Mouse (Mus musculus) C2C12 (cell line): Measurements from ENCODE around the gene Foxn3. TPM values are rescaled to one million over a fixed set of nuclear protein-coding genes. Genes with fewer than 3 reads are reported as not detected.
A peak's percentile ranks its signal among the peaks of the same experiment; 100 is the strongest.

ENCODE experiments used
- H3K27me3 ChIP-seq: one replicate; pipeline ENCODE4 v1.6.1; 2011; ENCODE audit not compliant: control insufficient read depth, insufficient read depth, insufficient read length
- H3K36me3 ChIP-seq: one replicate; pipeline ENCODE4 v1.6.1; 2011; ENCODE audit not compliant: control insufficient read depth, insufficient read depth
- H3K4me3 ChIP-seq: one replicate; pipeline ENCODE4 v1.5.1; 2011; ENCODE audit warnings: mild to moderate bottlenecking, control low read depth; ENCODE audit not compliant: poor library complexity, insufficient read depth, severe bottlenecking
- H3K79me2 ChIP-seq: one replicate; pipeline ENCODE4 v1.6.1; 2011; ENCODE audit not compliant: control insufficient read depth, insufficient read depth
- H3K79me3 ChIP-seq: one replicate; pipeline ENCODE4 v1.6.1; 2011; ENCODE audit warnings: low read depth, control low read depth
- H3ac ChIP-seq: one replicate; pipeline ENCODE3; 2011; ENCODE audit warnings: low read depth; ENCODE audit not compliant: control insufficient read depth, insufficient read length
- CEBPB ChIP-seq: IDR thresholded peaks from one replicate; pipeline ENCODE4 v1.6.1; 2011; ENCODE audit warnings: low read depth, mild to moderate bottlenecking, control low read depth, moderate library complexity
- CTCF ChIP-seq: IDR thresholded peaks from one replicate; pipeline ENCODE4 v1.5.1; 2011; ENCODE audit not compliant: control insufficient read depth, insufficient read depth, insufficient read length
- FOSL1 ChIP-seq: IDR thresholded peaks from one replicate; pipeline ENCODE4 v1.8.0; 2011; ENCODE audit warnings: mild to moderate bottlenecking, low read length; ENCODE audit not compliant: poor library complexity, insufficient read depth, severe bottlenecking
- MAX ChIP-seq: IDR thresholded peaks from one replicate; pipeline ENCODE4 v1.6.1; 2011; ENCODE audit warnings: mild to moderate bottlenecking, control low read depth
- MYOD1 ChIP-seq: IDR thresholded peaks from one replicate; pipeline ENCODE4 v1.6.1; 2011; ENCODE audit warnings: low read depth; ENCODE audit not compliant: control insufficient read depth, insufficient read length
- MYOG ChIP-seq: IDR thresholded peaks from one replicate; pipeline ENCODE4 v1.6.1; 2011; ENCODE audit not compliant: control insufficient read depth, insufficient read length; ENCODE audit errors: extremely low read depth
- USF1 ChIP-seq: IDR thresholded peaks from one replicate; pipeline ENCODE4 v1.6.1; 2011; ENCODE audit warnings: low read depth, mild to moderate bottlenecking, control low read depth, moderate library complexity
- polyA plus RNA-seq: library from polyadenylated mRNA; unstranded; fragments of >200 nt; fragmentation: generic; extraction: Trizol; gene quantifications from one replicate; pipeline ENCODE4 v1.2.1, GENCODE M21; 2012; ENCODE audit warnings: missing spikeins

Foxn3 gene
- polyA plus RNA-seq, 1 experiment: 4.2 TPM

GRCm38 (mm10) chr12:99473406-99474133 is 89.8 kb downstream of the Foxn3 start:
- TF ChIP-seq MAX (no peak), CTCF (no peak), MYOD1 (no peak), MYOG (no peak), USF1 (no peak), FOSL1 (no peak), CEBPB (no peak)
- H3K36me3 ChIP-seq: no peaks in the 10 kb centered on the region
- H3K79me2 ChIP-seq: no peaks in the 10 kb centered on the region
- H3ac ChIP-seq: no peak overlapping the region
- no peaks in the 10 kb centered on the region for H3K27me3 ChIP-seq
- no peaks in the 10 kb centered on the region for H3K79me3 ChIP-seq
- H3K4me3 ChIP-seq: no peak overlapping the region

- TF ChIP-seq FOSL1: no peak
- TF ChIP-seq USF1: no peak
- no peak for TF ChIP-seq CEBPB
- TF ChIP-seq MAX: no peak
- TF ChIP-seq MYOG: no peak
- no peak for TF ChIP-seq CTCF
- TF ChIP-seq MYOD1: no peak
- no peak overlapping the region for H3K4me3 ChIP-seq
Measured at GRCm38 (mm10) chr12:99471431-99471830, 92.0 kb downstream of the Foxn3 start.

GRCm38 (mm10) chr12:99467884-99468311 is 95.5 kb downstream of the Foxn3 start:
- TF ChIP-seq FOSL1: no peak
- TF ChIP-seq MYOG: no peak
- no peak for TF ChIP-seq CEBPB
- no peak for TF ChIP-seq USF1
- TF ChIP-seq CTCF: no peak
- no peak for TF ChIP-seq MAX
- no peak for TF ChIP-seq MYOD1
- Histone ChIP-seq H3K27me3 (no peaks in the 10 kb centered on the region), H3K79me2 (no peaks in the 10 kb centered on the region), H3K4me3 (no peak overlapping the region), H3ac (peak overlapping the region; percentile 8), H3K36me3 (no peaks in the 10 kb centered on the region), H3K79me3 (no peaks in the 10 kb centered on the region)

More at GRCm38 (mm10) chr12:99471431-99471830, 92.0 kb downstream of the Foxn3 start:
- Histone ChIP-seq H3ac (no peak overlapping the region), H3K27me3 (no peaks in the 10 kb centered on the region), H3K79me2 (no peaks in the 10 kb centered on the region), H3K79me3 (no peaks in the 10 kb centered on the region), H3K36me3 (no peaks in the 10 kb centered on the region)

- Histone ChIP-seq H3K79me3 (no peaks in the 10 kb centered on the region), H3K4me3 (no peak overlapping the region), H3K36me3 (no peaks in the 10 kb centered on the region)
Measured at GRCm38 (mm10) chr12:99467256-99467883, 96.0 kb downstream of the Foxn3 start.

GRCm38 (mm10) chr12:99466426-99466825 is 97.0 kb downstream of the Foxn3 start:
- no peaks in the 10 kb centered on the region for H3K79me2 ChIP-seq
- TF ChIP-seq MYOG: no peak
- no peak for TF ChIP-seq MAX
- H3K36me3 ChIP-seq: no peaks in the 10 kb centered on the region
- no peaks in the 10 kb centered on the region for H3K79me3 ChIP-seq
- H3ac ChIP-seq: no peak overlapping the region
- H3K4me3 ChIP-seq: no peak overlapping the region
- no peaks in the 10 kb centered on the region for H3K27me3 ChIP-seq

More at GRCm38 (mm10) chr12:99467256-99467883, 96.0 kb downstream of the Foxn3 start:
- TF ChIP-seq CTCF: no peak
- TF ChIP-seq FOSL1: no peak
- no peak for TF ChIP-seq MAX
- TF ChIP-seq USF1: no peak
- TF ChIP-seq MYOD1: no peak
- TF ChIP-seq CEBPB: no peak
- no peak for TF ChIP-seq MYOG
- no peaks in the 10 kb centered on the region for H3K79me2 ChIP-seq
- H3ac ChIP-seq: no peak overlapping the region
- no peaks in the 10 kb centered on the region for H3K27me3 ChIP-seq
